Mouse (Mus musculus) T-helper 2 cell (primary cell): ENCODE measurements around the gene Steap1.

Experiments used
- in situ Hi-C: fragments of 300-600 bp; cut with MboI, MseI; formaldehyde crosslinking; loops from one replicate; pipeline ENCODE4 v1.15.1; 2025; ENCODE audit warnings: high pct_unique_total_duplicates

Steap1 gene

DNA sequence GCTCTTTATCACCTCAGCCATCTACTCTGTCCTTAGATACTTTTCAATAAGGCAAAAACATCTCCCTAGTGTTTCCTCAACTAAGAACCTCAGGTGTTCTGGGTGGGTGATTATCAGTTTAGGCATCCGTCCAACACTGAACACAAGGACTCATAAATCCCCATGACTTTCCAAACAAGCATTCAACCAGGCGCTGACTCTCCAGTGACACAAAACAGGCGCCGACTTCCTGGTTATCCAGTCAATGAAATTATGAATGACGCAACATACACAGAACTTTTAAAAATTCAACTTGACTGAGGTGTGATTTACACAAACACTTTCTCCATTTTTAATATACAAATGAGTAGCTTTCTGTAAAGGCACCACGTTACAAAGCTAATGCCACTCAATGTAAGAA, 60.9 kb downstream of the Steap1 start:
- in situ Hi-C loops = no loop called here

DNA sequence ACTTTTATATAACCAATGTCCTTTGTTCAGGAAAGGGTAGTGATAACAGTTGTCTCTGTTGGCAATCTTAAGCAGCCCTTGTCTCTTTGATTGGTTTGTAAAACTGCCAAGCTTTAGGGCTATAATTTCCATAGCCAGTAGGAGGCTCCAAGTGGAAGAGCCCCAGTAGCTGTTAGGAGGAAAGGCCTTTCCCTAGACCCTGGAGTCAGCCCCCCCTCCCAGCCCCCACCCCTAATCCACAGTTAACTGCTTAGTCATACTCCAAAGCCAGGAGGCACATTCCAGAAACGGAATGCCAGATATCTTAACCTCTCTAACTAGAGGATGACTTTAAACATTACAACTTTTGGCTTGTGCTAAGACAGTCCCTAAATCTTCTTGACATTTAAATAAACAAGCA, 62.2 kb downstream of the Steap1 start:
- in situ Hi-C loops = no loop called here
